Mouse (Mus musculus): ENCODE results near the gene Pbld2. TPM values are rescaled to one million over a fixed set of nuclear protein-coding genes. Genes with fewer than 3 reads are reported as not detected.

Pbld2 gene
- polyA plus RNA-seq, 1 experiment from 2014 or later = 6.1 TPM

DNA sequence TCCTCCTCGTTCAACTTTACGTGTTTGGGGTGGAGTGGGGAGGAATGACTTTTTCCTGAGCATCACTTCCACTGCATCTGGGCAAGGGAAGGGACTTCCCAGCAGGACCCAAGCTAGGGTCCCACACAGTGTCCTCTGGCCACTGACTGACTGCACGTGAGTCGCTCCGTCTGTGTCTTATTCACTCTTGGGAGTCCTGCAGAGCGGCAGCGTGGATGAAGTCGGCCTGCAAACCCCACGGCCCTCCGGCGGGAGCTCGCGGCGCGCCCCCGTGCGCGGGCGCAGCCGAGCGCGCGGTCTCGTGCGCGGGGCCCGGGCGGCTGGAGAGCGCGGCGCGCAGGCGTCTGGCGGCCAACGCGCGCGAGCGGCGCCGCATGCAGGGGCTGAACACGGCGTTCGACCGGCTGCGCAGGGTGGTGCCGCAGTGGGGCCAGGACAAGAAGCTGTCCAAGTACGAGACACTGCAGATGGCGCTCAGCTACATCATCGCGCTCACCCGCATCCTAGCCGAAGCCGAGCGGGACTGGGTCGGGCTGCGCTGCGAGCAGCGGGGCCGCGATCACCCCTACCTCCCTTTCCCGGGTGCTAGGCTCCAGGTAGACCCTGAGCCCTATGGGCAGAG, 75.9 kb downstream of the Pbld2 start:
- H3K27ac ChIP-seq (ENCODE audit: low read length) = no peak overlapping the region
- ATAC-seq (ENCODE audit: low FRiP score, low TSS enrichment) = peak; percentile 90
- no peaks in the 10 kb centered on the region; the same call in 1 of the 2 replicates for H3K9me3 ChIP-seq (ENCODE audit: low read length)
- H3K36me3 ChIP-seq (ENCODE audit: insufficient read depth, low read length) = no peaks in the 10 kb centered on the region
- H3K27me3 ChIP-seq (ENCODE audit: insufficient read depth, low read length) = peaks cover 41% of the 10 kb centered on the region
- WGBS = under 1% methylated on average over 62 of the region's 62 CpGs
- peak overlapping the region; percentile 70 for H3K9ac ChIP-seq (replicated peaks; ENCODE audit: low read length)
- peak overlapping the region; percentile 63 for H3K4me3 ChIP-seq (ENCODE audit: low read length)
- H3K4me1 ChIP-seq (ENCODE audit: insufficient read depth, low read length) = peaks cover 6% of the 10 kb centered on the region; the same call in 1 of the 2 replicates
- peak overlapping the region; percentile 88 for H3K4me2 ChIP-seq (replicated peaks; ENCODE audit: low read depth, low read length)

GRCm38 (mm10) chr10:63100657-63101056, 76.5 kb downstream of the Pbld2 start:
- ATAC-seq (ENCODE audit: low FRiP score, low TSS enrichment) = no peak
- H3K4me2 ChIP-seq (replicated peaks; ENCODE audit: low read depth, low read length) = peak overlapping the region; percentile 88
- no peak overlapping the region for H3K27ac ChIP-seq (ENCODE audit: low read length)
- H3K4me3 ChIP-seq (ENCODE audit: low read length) = peak overlapping the region; percentile 63
- WGBS = 11% methylated on average over 9 of the region's 9 CpGs
- H3K4me1 ChIP-seq (ENCODE audit: insufficient read depth, low read length) = peaks cover 6% of the 10 kb centered on the region; the same call in 1 of the 2 replicates
- H3K36me3 ChIP-seq (ENCODE audit: insufficient read depth, low read length) = no peaks in the 10 kb centered on the region
- no peaks in the 10 kb centered on the region; the same call in 1 of the 2 replicates for H3K9me3 ChIP-seq (ENCODE audit: low read length)
- peak overlapping the region; percentile 70 for H3K9ac ChIP-seq (replicated peaks; ENCODE audit: low read length)
- peaks cover 41% of the 10 kb centered on the region for H3K27me3 ChIP-seq (ENCODE audit: insufficient read depth, low read length)

Other genes with a start within 250 kb of the Pbld2 start
- gene Ccar1, start 232.0 kb upstream of the Pbld2 start, polyA plus RNA-seq (2015; fragmentation: Nextera tagmentation; extraction: Ambion mirVana) = 148 and 149 TPM in 2 replicates
- 23.4 and 28.4 TPM in 2 replicates for gene Tet1, start 115.3 kb upstream of the Pbld2 start, polyA plus RNA-seq (2015; fragmentation: Nextera tagmentation; extraction: Ambion mirVana)
- 19.0 and 19.4 TPM in 2 replicates for gene Slc25a16, start 103.7 kb upstream of the Pbld2 start, polyA plus RNA-seq (2015; fragmentation: Nextera tagmentation; extraction: Ambion mirVana)
- 16.6 and 19.7 TPM in 2 replicates for gene Dna2, start 77.3 kb upstream of the Pbld2 start, polyA plus RNA-seq (2015; fragmentation: Nextera tagmentation; extraction: Ambion mirVana)
- gene Rufy2, start 44.1 kb upstream of the Pbld2 start, polyA plus RNA-seq (2015; fragmentation: Nextera tagmentation; extraction: Ambion mirVana) = 22.7 and 23.0 TPM in 2 replicates
- gene Hnrnph3, start 98 bp upstream of the Pbld2 start, polyA plus RNA-seq (2015; fragmentation: Nextera tagmentation; extraction: Ambion mirVana) = 116 and 138 TPM in 2 replicates
- gene Pbld1, start 35.8 kb downstream of the Pbld2 start, polyA plus RNA-seq (2015; fragmentation: Nextera tagmentation; extraction: Ambion mirVana) = 9.6 and 10.6 TPM in 2 replicates
- not detected in 2 replicates for gene Atoh7, start 75.3 kb downstream of the Pbld2 start, polyA plus RNA-seq (2015; fragmentation: Nextera tagmentation; extraction: Ambion mirVana)
- gene Mypn, start 179.6 kb downstream of the Pbld2 start, polyA plus RNA-seq (2015; fragmentation: Nextera tagmentation; extraction: Ambion mirVana) = 0.10 and 0.18 TPM in 2 replicates
- gene Herc4, start 219.5 kb downstream of the Pbld2 start, polyA plus RNA-seq (2015; fragmentation: Nextera tagmentation; extraction: Ambion mirVana) = 39.7 and 43.0 TPM in 2 replicates